Mouse (Mus musculus): ENCODE data around the gene 2010003K11Rik. TPM values are rescaled to one million over a fixed set of nuclear protein-coding genes. Genes with fewer than 3 reads are reported as not detected.

The 2010003K11Rik gene
- polyA plus RNA-seq, 1 experiment from 2014 or later: not detected

DNA sequence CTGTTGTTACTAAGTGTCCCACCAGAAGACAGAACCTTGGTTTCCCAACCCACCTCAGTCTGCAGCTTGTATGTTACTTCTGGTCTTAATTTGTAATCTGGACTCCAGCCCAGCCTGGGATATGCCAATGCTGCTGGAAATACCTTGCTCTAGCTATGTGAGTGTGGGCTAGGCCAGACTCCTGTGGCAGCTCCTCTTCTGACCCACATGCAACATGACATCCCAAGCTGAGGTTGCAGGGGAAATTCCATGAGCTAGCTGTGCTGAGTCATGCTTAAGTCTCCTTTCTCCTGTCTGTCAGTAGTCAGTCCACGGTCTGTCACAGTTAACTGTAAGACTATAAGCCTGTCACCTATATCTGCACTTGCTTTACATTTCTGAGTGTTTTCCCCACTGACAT, 19.1 kb upstream of the 2010003K11Rik start:
- Histone ChIP-seq H3K4me1 (replicated peaks) (peaks cover 5% of the 10 kb centered on the region), H3K27me3 (no peaks in the 10 kb centered on the region), H3K4me3 (no peak overlapping the region), H3K27ac (no peak overlapping the region), H3K9ac (no peak overlapping the region), H3K36me3 (no peaks in the 10 kb centered on the region), H3K9me3 (replicated peaks) (no peaks in the 10 kb centered on the region), H3K4me2 (no peak overlapping the region)
- ATAC-seq (replicated peaks; ENCODE audit: insufficient number of reproducible peaks, insufficient read depth, low FRiP score, low read depth): no peak
- 58% methylated on average over 1 of the region's 1 CpGs for WGBS

DNA sequence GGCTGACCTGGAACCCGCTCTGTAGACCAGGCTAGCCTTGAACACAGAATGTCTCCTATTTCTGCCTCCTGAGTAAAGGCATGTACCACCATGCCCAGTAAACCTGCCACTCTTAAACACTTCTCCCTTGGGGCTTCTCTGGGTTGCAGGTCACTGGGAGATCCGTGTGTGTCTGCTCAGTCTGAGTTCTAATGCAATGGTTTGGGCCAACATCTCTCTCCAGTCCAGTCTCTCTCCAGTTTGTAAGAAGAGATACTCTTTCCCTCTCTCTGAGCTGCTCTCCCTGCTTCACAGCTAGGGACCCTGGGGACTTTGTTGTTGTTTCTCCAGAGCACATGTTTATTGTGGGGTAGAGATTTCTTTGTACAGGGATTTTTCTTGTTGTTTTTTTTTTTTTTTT, 17.9 kb upstream of the 2010003K11Rik start:
- ATAC-seq (replicated peaks; ENCODE audit: insufficient number of reproducible peaks, insufficient read depth, low FRiP score, low read depth): no peak
- 65% methylated on average over 2 of the region's 2 CpGs for WGBS
- Histone ChIP-seq H3K27me3 (0 out of 2 replicates have a peak, but pooled peaks cover 5% of the 10 kb centered on the region), H3K36me3 (no peaks in the 10 kb centered on the region), H3K9ac (no peak overlapping the region), H3K9me3 (replicated peaks) (no peaks in the 10 kb centered on the region), H3K27ac (no peak overlapping the region), H3K4me2 (no peak overlapping the region), H3K4me3 (no peak overlapping the region), H3K4me1 (replicated peaks) (peaks cover 5% of the 10 kb centered on the region)

DNA sequence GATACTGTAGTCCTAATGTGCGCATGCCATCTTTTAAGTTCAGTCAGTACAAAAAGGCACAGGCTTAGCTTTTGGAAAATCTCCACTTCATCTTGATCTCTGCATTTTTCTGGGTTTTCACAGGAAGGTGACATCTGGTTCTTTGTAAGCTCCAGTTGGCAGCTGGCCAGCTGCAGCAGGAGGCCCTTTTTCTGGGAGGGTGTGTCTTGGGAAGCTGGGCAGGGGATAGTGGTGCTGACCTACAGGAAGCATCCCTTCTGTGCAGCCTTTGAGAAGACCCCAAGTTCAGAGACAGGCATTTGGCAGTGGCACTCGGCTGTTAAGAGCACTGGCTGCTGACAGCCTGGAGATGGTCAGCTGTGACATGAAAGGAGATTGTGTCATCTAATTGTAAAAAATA, 17.4 kb upstream of the 2010003K11Rik start:
- ATAC-seq (replicated peaks; ENCODE audit: insufficient number of reproducible peaks, insufficient read depth, low FRiP score, low read depth): no peak

DNA sequence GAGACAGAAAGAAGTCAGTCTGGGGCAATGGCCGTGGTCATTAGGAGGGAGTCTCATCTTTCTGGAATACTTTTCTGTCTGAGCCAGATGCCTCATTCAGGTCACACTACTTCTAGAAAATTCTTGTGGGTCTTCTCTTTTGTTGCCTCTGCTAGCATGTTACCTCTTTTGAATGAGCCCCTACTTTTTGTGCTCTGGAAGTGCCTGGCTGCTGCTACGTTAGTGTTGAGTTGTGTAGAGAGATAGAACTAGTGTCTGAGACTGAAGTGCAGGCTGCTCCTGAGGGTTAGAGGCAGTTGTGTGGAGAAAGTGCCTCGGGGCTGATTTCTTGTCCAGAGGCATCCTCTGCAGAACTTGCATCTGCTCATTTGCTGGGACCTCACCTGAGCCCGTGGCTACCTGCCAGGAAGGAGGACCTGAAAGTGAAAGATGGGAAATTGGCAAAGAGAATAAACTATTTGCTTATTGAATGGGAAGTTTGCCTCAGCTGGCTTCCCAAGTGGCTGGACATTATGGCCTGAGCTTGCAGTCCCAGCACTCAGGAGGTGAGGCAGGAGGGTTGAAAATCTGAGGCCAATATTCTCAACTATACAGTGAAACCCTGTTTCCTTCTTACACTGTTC, 15.0 kb upstream of the 2010003K11Rik start:
- no peaks in the 10 kb centered on the region for H3K9me3 ChIP-seq (replicated peaks)
- no peak overlapping the region for H3K27ac ChIP-seq
- no peak for ATAC-seq (replicated peaks; ENCODE audit: insufficient number of reproducible peaks, insufficient read depth, low FRiP score, low read depth)
- 58% methylated on average over 4 of the region's 4 CpGs for WGBS
- H3K4me3 ChIP-seq: no peak overlapping the region
- H3K4me2 ChIP-seq: no peak overlapping the region
- H3K9ac ChIP-seq: no peak overlapping the region
- H3K4me1 ChIP-seq (replicated peaks): peaks cover 17% of the 10 kb centered on the region
- no peaks in the 10 kb centered on the region for H3K36me3 ChIP-seq
- H3K27me3 ChIP-seq: 0 out of 2 replicates have a peak, but pooled peaks cover 5% of the 10 kb centered on the region

More for the DNA sequence above, 17.4 kb upstream of the 2010003K11Rik start:
- H3K9me3 ChIP-seq (replicated peaks): no peaks in the 10 kb centered on the region
- no peak overlapping the region for H3K9ac ChIP-seq
- peaks cover 9% of the 10 kb centered on the region for H3K4me1 ChIP-seq (replicated peaks)
- no peaks in the 10 kb centered on the region for H3K36me3 ChIP-seq
- 0 out of 2 replicates have a peak, but pooled peaks cover 5% of the 10 kb centered on the region for H3K27me3 ChIP-seq
- 41% methylated on average over 2 of the region's 2 CpGs for WGBS
- no peak overlapping the region for H3K4me3 ChIP-seq
- H3K27ac ChIP-seq: no peak overlapping the region
- H3K4me2 ChIP-seq: no peak overlapping the region

DNA sequence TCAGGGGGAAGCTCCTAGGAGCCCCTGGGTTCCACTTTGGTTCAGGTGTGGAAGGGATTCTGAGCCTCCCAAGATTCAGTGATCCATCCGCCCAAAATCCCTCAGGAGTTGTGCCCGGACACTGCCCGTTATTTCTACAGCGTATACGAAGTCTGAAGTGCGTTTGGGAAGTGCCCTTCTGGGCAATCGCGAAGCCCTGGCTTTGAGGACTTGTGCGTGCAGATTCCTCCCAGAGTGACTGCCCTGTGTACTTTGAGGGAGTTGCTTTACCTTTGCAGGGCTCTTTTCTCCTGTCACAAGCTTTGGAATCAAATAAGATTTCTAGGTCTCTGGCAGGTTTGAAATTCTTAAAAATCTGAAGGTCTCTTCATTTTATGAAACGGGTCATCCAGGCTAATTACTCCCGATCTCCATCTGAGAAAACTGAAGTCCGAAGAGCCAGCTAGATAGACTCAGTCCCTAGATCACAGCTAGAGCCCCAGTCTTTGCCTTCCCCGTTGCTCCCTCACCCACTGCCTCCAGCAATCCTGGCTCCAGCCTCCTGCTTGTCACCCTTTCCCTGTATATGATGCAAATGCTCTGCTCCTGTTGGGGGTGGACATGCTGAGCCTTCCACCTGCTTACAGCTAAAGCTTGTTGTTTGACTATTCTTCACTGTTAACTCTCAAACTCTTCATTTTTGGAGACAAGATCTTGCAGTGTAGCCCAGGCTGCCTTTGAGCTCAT, 12.9 kb upstream of the 2010003K11Rik start:
- Histone ChIP-seq H3K4me1 (replicated peaks) (peaks cover 17% of the 10 kb centered on the region), H3K27me3 (0 out of 2 replicates have a peak, but pooled peaks cover 5% of the 10 kb centered on the region), H3K4me3 (peak overlapping the region; percentile 75), H3K4me2 (peak overlapping the region; percentile 94), H3K9me3 (replicated peaks) (no peaks in the 10 kb centered on the region), H3K9ac (peak overlapping the region; percentile 60), H3K36me3 (no peaks in the 10 kb centered on the region), H3K27ac (no peak overlapping the region)
- WGBS: 8% methylated on average over 13 of the region's 13 CpGs
- ATAC-seq (replicated peaks; ENCODE audit: insufficient number of reproducible peaks, insufficient read depth, low FRiP score, low read depth): no peak

DNA sequence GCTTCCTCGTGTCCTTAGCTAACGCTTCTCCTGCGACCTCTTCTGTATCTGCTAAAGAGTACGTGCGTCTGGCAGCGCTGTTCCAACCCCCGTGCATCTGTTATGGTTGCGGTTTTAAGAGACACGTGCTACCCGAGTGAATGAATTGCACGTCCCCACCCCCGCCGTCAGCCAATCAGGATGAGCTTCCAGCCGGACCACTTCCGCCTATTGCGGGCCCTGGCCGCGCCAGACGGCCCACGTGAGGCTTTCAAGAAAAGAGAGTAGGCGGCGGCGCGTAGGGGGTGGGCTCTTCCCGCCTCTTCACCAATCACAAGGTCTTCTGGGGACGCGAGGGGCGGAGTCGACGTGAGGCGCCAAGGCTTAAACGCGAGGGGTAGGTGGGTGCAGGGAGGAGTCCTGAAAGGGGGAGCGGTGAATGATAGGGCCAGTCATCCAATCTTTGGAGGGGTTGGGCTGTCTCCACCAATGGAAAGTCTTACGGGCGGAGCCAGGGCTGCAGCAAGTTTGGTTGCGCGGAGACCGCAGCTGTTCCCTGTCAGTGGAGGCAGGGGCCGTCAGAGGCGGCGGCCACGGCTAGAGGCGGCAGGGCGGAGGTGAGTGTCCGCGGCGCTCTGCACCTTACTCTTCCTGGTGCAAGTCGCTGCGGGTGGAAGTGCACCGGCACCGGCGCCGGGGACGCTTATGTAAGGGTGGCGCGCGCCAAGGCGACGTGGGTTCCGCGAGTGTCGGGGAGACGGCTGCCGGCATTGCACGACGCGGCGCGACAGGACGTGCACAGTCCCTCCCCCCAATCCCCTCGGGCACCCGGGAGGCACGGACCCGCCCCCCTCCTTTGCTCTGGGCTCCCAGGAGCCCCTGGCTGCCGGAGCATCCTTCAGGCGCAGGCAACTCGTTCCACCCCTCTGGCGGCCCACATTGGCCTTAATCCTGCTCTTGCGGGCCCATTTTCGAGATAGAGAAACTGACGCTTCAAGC, 11.9 kb upstream of the 2010003K11Rik start, which contains the start of gene Pcx:
Gene Pcx, plus strand, starts transcription at position 487 of the 978 bp plus-strand sequence.
- H3K4me3 ChIP-seq: peak within 1 kb of the TSS; percentile 75
- peak within 1 kb of the TSS; percentile 94 for H3K4me2 ChIP-seq
- no peaks in the 10 kb centered on the region for H3K36me3 ChIP-seq
- peak; percentile 99 for ATAC-seq (replicated peaks; ENCODE audit: insufficient number of reproducible peaks, insufficient read depth, low FRiP score, low read depth)
- H3K4me1 ChIP-seq (replicated peaks): peaks cover 12% of the 10 kb centered on the region
- peak within 1 kb of the TSS; percentile 60 for H3K9ac ChIP-seq
- WGBS: under 1% methylated on average over 82 of the region's 82 CpGs
- no peaks in the 10 kb centered on the region for H3K9me3 ChIP-seq (replicated peaks)
- 0 out of 2 replicates have a peak, but pooled peaks cover 5% of the 10 kb centered on the region for H3K27me3 ChIP-seq
- H3K27ac ChIP-seq: peak within 1 kb of the TSS; percentile 54

DNA sequence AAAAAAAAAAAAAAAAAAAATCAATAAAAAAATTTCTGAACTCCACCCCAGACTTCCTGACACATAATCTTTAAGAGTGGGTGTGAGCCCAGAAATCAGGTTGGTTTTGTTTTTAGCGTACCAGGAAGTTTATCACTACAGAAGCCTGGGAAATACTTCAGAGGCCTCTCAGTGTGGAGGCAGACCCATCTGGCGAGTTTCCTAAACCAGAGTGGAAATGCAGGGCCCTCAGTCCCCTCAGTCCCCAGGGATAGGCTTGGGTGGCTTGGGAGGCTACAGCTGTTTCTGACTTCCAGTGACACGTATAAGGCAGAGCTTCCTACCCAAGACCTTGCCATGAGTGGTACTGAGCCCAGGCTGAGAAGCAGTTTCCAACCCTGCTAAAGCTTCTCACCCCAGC, 9.4 kb upstream of the 2010003K11Rik start:
- H3K27me3 ChIP-seq: 0 out of 2 replicates have a peak, but pooled peaks cover 5% of the 10 kb centered on the region
- no peaks in the 10 kb centered on the region for H3K36me3 ChIP-seq
- no peak overlapping the region for H3K4me2 ChIP-seq
- 53% methylated on average over 3 of the region's 3 CpGs for WGBS
- no peak overlapping the region for H3K9ac ChIP-seq
- ATAC-seq (replicated peaks; ENCODE audit: insufficient number of reproducible peaks, insufficient read depth, low FRiP score, low read depth): no peak
- no peaks in the 10 kb centered on the region for H3K9me3 ChIP-seq (replicated peaks)
- peaks cover 12% of the 10 kb centered on the region for H3K4me1 ChIP-seq (replicated peaks)
- no peak overlapping the region for H3K4me3 ChIP-seq
- H3K27ac ChIP-seq: no peak overlapping the region

DNA sequence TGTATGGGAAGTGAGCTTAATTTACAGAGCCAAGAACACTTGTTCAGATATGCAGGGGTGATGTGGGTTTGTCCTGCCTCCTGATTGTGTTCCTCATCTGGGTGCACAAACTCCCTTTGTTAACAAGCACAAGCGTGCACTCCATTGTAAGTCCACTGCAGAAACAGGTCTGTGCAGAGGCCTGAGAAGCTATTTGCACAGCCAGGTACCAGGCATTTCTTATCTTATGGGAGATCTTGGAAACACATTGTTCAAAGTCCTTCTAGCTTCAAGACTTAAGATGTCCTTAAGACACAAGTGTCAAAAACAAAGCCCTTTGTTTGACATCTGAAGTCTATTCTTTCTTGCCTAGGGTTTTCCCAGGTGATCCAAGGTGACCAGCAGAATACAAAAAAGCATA, 6.4 kb upstream of the 2010003K11Rik start:
- no peaks in the 10 kb centered on the region for H3K36me3 ChIP-seq
- H3K4me1 ChIP-seq (replicated peaks): peaks cover 5% of the 10 kb centered on the region
- no peak overlapping the region for H3K4me3 ChIP-seq
- H3K9me3 ChIP-seq (replicated peaks): no peaks in the 10 kb centered on the region
- no peak overlapping the region for H3K4me2 ChIP-seq
- H3K9ac ChIP-seq: no peak overlapping the region
- H3K27ac ChIP-seq: no peak overlapping the region
- ATAC-seq (replicated peaks; ENCODE audit: insufficient number of reproducible peaks, insufficient read depth, low FRiP score, low read depth): no peak
- no peaks in the 10 kb centered on the region for H3K27me3 ChIP-seq
- 86% methylated on average over 1 of the region's 1 CpGs for WGBS

DNA sequence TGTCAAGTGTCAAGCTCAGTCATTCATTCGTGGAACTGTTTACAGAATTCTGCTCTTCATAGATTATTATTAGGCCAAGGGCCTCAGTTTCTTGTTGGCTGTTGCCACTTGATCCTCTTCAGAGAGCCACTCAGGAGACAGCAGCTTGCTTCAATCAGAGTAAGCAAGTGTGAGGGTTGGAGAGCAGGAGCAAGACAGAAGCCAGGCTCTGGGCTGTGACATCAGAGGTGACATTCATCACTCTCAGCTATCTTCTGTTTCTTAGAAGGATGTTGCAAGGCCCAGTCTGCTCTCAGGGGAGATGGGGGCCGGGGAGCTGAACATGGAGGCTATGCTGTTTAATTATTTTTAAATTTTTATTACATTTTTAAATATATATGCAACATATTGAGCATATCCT, 4.3 kb upstream of the 2010003K11Rik start:
- Histone ChIP-seq H3K4me2 (no peak overlapping the region), H3K9me3 (replicated peaks) (no peaks in the 10 kb centered on the region), H3K27ac (no peak overlapping the region), H3K9ac (no peak overlapping the region), H3K4me1 (replicated peaks) (peaks cover 3% of the 10 kb centered on the region), H3K36me3 (no peaks in the 10 kb centered on the region), H3K27me3 (no peaks in the 10 kb centered on the region), H3K4me3 (no peak overlapping the region)
- no peak for ATAC-seq (replicated peaks; ENCODE audit: insufficient number of reproducible peaks, insufficient read depth, low FRiP score, low read depth)
- WGBS: 46% methylated on average over 2 of the region's 2 CpGs

DNA sequence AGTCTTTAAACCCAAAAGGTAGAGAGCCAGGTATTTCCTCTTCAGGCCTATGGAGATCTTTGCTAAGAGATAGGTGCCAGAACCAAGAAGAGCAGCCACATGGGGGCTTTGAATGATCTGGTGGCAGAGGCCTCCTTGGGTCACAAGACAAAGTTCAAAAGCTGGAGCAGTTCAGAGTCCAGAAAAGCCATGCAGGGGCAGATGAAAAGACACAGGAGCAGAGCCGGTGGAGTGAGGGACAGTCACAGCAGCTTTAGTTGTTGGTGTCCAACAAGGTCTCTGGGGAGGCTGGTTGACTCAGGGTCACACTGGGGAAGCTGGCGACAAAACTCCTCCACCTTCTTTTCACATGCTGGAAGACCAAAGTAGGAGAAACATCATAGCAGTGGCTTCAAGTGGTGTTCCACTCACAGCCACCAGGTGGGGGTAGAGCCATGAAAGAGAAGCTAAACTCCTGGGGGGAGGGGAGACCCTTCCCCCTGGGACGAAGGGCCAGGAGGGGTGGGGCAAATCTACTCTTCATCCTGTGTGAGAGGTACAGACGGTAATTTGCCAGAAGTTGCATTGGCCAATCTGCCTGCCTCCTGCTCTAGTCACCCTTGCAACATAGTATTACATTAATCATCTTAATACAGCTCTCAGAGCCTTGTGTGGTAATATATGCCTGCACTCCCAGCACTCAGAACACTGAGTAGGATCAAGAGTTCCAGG, 965 bp downstream of the 2010003K11Rik start:
- no peak overlapping the region for H3K9ac ChIP-seq
- no peaks in the 10 kb centered on the region for H3K36me3 ChIP-seq
- H3K27me3 ChIP-seq: no peaks in the 10 kb centered on the region
- H3K4me2 ChIP-seq: 0 out of 2 replicates have a peak overlapping the region, but pooled peaks have one; percentile 32
- ATAC-seq (replicated peaks; ENCODE audit: insufficient number of reproducible peaks, insufficient read depth, low FRiP score, low read depth): peak; percentile 33
- H3K4me1 ChIP-seq (replicated peaks): peaks cover 5% of the 10 kb centered on the region
- H3K27ac ChIP-seq: no peak overlapping the region
- H3K4me3 ChIP-seq: no peak overlapping the region
- no peaks in the 10 kb centered on the region for H3K9me3 ChIP-seq (replicated peaks)
- WGBS: 3% methylated on average over 4 of the region's 4 CpGs
